Mouse (Mus musculus): ENCODE measurements around the gene Ptprj.
"Not testable (repeated sequence)": the region's sequence is repeated elsewhere in the genome, so short reads cannot be mapped to it uniquely, and the experiment has no call there.

DNA sequence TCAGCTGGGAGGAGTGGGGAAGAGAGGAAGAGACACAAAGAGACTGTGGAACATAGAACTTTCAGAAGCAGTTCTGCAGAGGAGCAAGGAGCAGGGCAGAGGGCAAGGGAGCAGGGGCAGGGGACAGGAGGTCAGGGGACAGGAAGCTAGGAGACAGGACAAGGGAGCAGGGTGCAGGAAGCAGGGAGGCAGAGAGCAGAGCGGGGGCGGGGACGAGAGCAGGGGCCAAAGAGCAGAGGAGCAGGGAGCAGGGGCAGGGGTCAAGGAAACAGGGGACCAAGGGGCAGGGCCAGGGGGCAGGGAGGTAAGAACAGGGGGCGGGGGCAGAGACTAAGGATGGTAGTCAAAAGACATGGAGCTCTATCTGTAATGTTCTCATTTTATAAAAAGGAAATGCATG lies 138.6 kb downstream of the Ptprj start:
- TF ChIP-seq POLR2A, CTCF (IDR thresholded peaks at IDR 0.05; ENCODE audit: insufficient read depth, low read depth, low read length): not testable (repeated sequence)

Measured in olfactory bulb, adult 2 months (tissue).